Mouse (Mus musculus): ENCODE measurements at regions not wholly inside any gene's neighbourhood (a gene's known extent, or its start where the extent isn't known, plus 50 kb on each side); places are given as distances from the start of the nearest gene placed in this dataset.

GRCm38 (mm10) chr1:98268853-98269252, 152.1 kb upstream of the Slco6d1 start:
- no peak overlapping the region for H3K4me3 ChIP-seq (ENCODE audit: low read depth, low read length)
- H3K36me3 ChIP-seq (ENCODE audit: control insufficient read depth, insufficient read depth, low read length), result no peaks in the 10 kb centered on the region
- H3K9me3 ChIP-seq (replicated peaks; ENCODE audit: control insufficient read depth, low read length), result no peaks in the 10 kb centered on the region
- 68% methylated on average over 2 of the region's 2 CpGs for WGBS
- H3K27ac ChIP-seq (ENCODE audit: low read depth, low read length), result no peak overlapping the region
- ATAC-seq (no peak), DNase-seq (ENCODE audit: low spot score) (no peak)
- no peak overlapping the region for H3K9ac ChIP-seq (ENCODE audit: low read length)
- H3K4me2 ChIP-seq (ENCODE audit: low read length), result no peak overlapping the region
- no peaks in the 10 kb centered on the region for H3K27me3 ChIP-seq (replicated peaks; ENCODE audit: control insufficient read depth, insufficient read depth, low read length)
- no peaks in the 10 kb centered on the region for H3K4me1 ChIP-seq (ENCODE audit: control insufficient read depth, insufficient read depth, low read length)

GRCm38 (mm10) chr1:98270212-98270611, 150.7 kb upstream of the Slco6d1 start:
- no peaks in the 10 kb centered on the region for H3K27me3 ChIP-seq (replicated peaks; ENCODE audit: control insufficient read depth, insufficient read depth, low read length)
- ATAC-seq, result no peak
- H3K4me2 ChIP-seq (ENCODE audit: low read length), result no peak overlapping the region
- no peak overlapping the region for H3K27ac ChIP-seq (ENCODE audit: low read depth, low read length)
- no peaks in the 10 kb centered on the region for H3K4me1 ChIP-seq (ENCODE audit: control insufficient read depth, insufficient read depth, low read length)
- no peaks in the 10 kb centered on the region for H3K36me3 ChIP-seq (ENCODE audit: control insufficient read depth, insufficient read depth, low read length)
- no peak overlapping the region for H3K9ac ChIP-seq (ENCODE audit: low read length)
- WGBS, result 84% methylated on average over 1 of the region's 1 CpGs
- H3K9me3 ChIP-seq (replicated peaks; ENCODE audit: control insufficient read depth, low read length), result no peaks in the 10 kb centered on the region
- DNase-seq (ENCODE audit: low spot score), result no peak
- no peak overlapping the region for H3K4me3 ChIP-seq (ENCODE audit: low read depth, low read length)

GRCm38 (mm10) chr1:98273966-98274616, 146.8 kb upstream of the Slco6d1 start:
- Histone ChIP-seq H3K9ac (ENCODE audit: low read length) (no peak overlapping the region), H3K27me3 (replicated peaks; ENCODE audit: control insufficient read depth, insufficient read depth, low read length) (no peaks in the 10 kb centered on the region), H3K4me2 (ENCODE audit: low read length) (no peak overlapping the region), H3K9me3 (replicated peaks; ENCODE audit: control insufficient read depth, low read length) (no peaks in the 10 kb centered on the region), H3K4me1 (ENCODE audit: control insufficient read depth, insufficient read depth, low read length) (no peaks in the 10 kb centered on the region), H3K27ac (ENCODE audit: low read depth, low read length) (no peak overlapping the region), H3K36me3 (ENCODE audit: control insufficient read depth, insufficient read depth, low read length) (no peaks in the 10 kb centered on the region), H3K4me3 (ENCODE audit: low read depth, low read length) (no peak overlapping the region)
- DNase-seq (ENCODE audit: low spot score) (no peak), ATAC-seq (no peak)
- WGBS, result 82% methylated on average over 6 of the region's 6 CpGs

GRCm38 (mm10) chr1:98275524-98275923, 145.4 kb upstream of the Slco6d1 start:
- Histone ChIP-seq H3K27ac (ENCODE audit: low read depth, low read length) (no peak overlapping the region), H3K9ac (ENCODE audit: low read length) (no peak overlapping the region), H3K4me2 (ENCODE audit: low read length) (no peak overlapping the region), H3K9me3 (replicated peaks; ENCODE audit: control insufficient read depth, low read length) (no peaks in the 10 kb centered on the region), H3K4me1 (ENCODE audit: control insufficient read depth, insufficient read depth, low read length) (no peaks in the 10 kb centered on the region), H3K36me3 (ENCODE audit: control insufficient read depth, insufficient read depth, low read length) (no peaks in the 10 kb centered on the region), H3K27me3 (replicated peaks; ENCODE audit: control insufficient read depth, insufficient read depth, low read length) (no peaks in the 10 kb centered on the region), H3K4me3 (ENCODE audit: low read depth, low read length) (no peak overlapping the region)
- no peak for ATAC-seq
- WGBS, result 91% methylated on average over 1 of the region's 1 CpGs
- no peak for DNase-seq (ENCODE audit: low spot score)

GRCm38 (mm10) chr1:98279446-98280048, 141.4 kb upstream of the Slco6d1 start:
- H3K4me3 ChIP-seq (ENCODE audit: low read depth, low read length), result no peak overlapping the region
- H3K9ac ChIP-seq (ENCODE audit: low read length), result no peak overlapping the region
- H3K36me3 ChIP-seq (ENCODE audit: control insufficient read depth, insufficient read depth, low read length), result no peaks in the 10 kb centered on the region
- H3K4me2 ChIP-seq (ENCODE audit: low read length), result no peak overlapping the region
- WGBS, result 84% methylated on average over 2 of the region's 2 CpGs
- ATAC-seq (no peak), DNase-seq (ENCODE audit: low spot score) (no peak)
- H3K27me3 ChIP-seq (replicated peaks; ENCODE audit: control insufficient read depth, insufficient read depth, low read length), result no peaks in the 10 kb centered on the region
- H3K9me3 ChIP-seq (replicated peaks; ENCODE audit: control insufficient read depth, low read length), result no peaks in the 10 kb centered on the region
- no peak overlapping the region for H3K27ac ChIP-seq (ENCODE audit: low read depth, low read length)
- H3K4me1 ChIP-seq (ENCODE audit: control insufficient read depth, insufficient read depth, low read length), result no peaks in the 10 kb centered on the region

- H3K4me2 ChIP-seq (ENCODE audit: low read length), result no peak overlapping the region
- no peaks in the 10 kb centered on the region for H3K4me1 ChIP-seq (ENCODE audit: control insufficient read depth, insufficient read depth, low read length)
- H3K36me3 ChIP-seq (ENCODE audit: control insufficient read depth, insufficient read depth, low read length), result no peaks in the 10 kb centered on the region
- DNase-seq (ENCODE audit: low spot score) (no peak), ATAC-seq (no peak)
- no peak overlapping the region for H3K4me3 ChIP-seq (ENCODE audit: low read depth, low read length)
- WGBS, result 79% methylated on average over 9 of the region's 9 CpGs
- H3K9me3 ChIP-seq (replicated peaks; ENCODE audit: control insufficient read depth, low read length), result no peaks in the 10 kb centered on the region
- no peak overlapping the region for H3K9ac ChIP-seq (ENCODE audit: low read length)
- no peaks in the 10 kb centered on the region for H3K27me3 ChIP-seq (replicated peaks; ENCODE audit: control insufficient read depth, insufficient read depth, low read length)
- H3K27ac ChIP-seq (ENCODE audit: low read depth, low read length), result peak overlapping the region; percentile 46; the same call in 1 of the 2 replicates
These were observed 140.5 kb upstream of the Slco6d1 start for GRCm38 (mm10) chr1:98280263-98281052.

- H3K4me2 ChIP-seq (ENCODE audit: low read length), result no peak overlapping the region
- peak; percentile 71 for DNase-seq (ENCODE audit: low spot score)
- no peaks in the 10 kb centered on the region for H3K4me1 ChIP-seq (ENCODE audit: control insufficient read depth, insufficient read depth, low read length)
- ATAC-seq, result peak; percentile 86
- no peak overlapping the region for H3K4me3 ChIP-seq (ENCODE audit: low read depth, low read length)
- WGBS, result 71% methylated on average over 2 of the region's 2 CpGs
- H3K27ac ChIP-seq (ENCODE audit: low read depth, low read length), result 0 out of 2 replicates have a peak overlapping the region, but pooled peaks have one; percentile 46
- no peaks in the 10 kb centered on the region for H3K27me3 ChIP-seq (replicated peaks; ENCODE audit: control insufficient read depth, insufficient read depth, low read length)
- H3K9me3 ChIP-seq (replicated peaks; ENCODE audit: control insufficient read depth, low read length), result no peaks in the 10 kb centered on the region
- no peak overlapping the region for H3K9ac ChIP-seq (ENCODE audit: low read length)
- H3K36me3 ChIP-seq (ENCODE audit: control insufficient read depth, insufficient read depth, low read length), result no peaks in the 10 kb centered on the region
These were observed 139.7 kb upstream of the Slco6d1 start for GRCm38 (mm10) chr1:98281053-98281770.

- no peak overlapping the region for H3K4me2 ChIP-seq (ENCODE audit: low read length)
- ATAC-seq, result peak; percentile 50; the same call in 1 of the 2 replicates
- H3K4me1 ChIP-seq (ENCODE audit: control insufficient read depth, insufficient read depth, low read length), result no peaks in the 10 kb centered on the region
- H3K9ac ChIP-seq (ENCODE audit: low read length), result no peak overlapping the region
- H3K27ac ChIP-seq (ENCODE audit: low read depth, low read length), result 0 out of 2 replicates have a peak overlapping the region, but pooled peaks have one; percentile 23
- no peaks in the 10 kb centered on the region for H3K27me3 ChIP-seq (replicated peaks; ENCODE audit: control insufficient read depth, insufficient read depth, low read length)
- 75% methylated on average over 2 of the region's 2 CpGs for WGBS
- no peak overlapping the region for H3K4me3 ChIP-seq (ENCODE audit: low read depth, low read length)
- H3K36me3 ChIP-seq (ENCODE audit: control insufficient read depth, insufficient read depth, low read length), result no peaks in the 10 kb centered on the region
- H3K9me3 ChIP-seq (replicated peaks; ENCODE audit: control insufficient read depth, low read length), result no peaks in the 10 kb centered on the region
- no peak for DNase-seq (ENCODE audit: low spot score)
These were observed 139.2 kb upstream of the Slco6d1 start for GRCm38 (mm10) chr1:98281771-98282149.

All from forebrain, embryonic 14.5 days (tissue).